Mouse (Mus musculus) brain, adult 10 weeks (tissue): ENCODE results near the gene Abhd18. TPM values are rescaled to one million over a fixed set of nuclear protein-coding genes. Genes with fewer than 3 reads are reported as not detected.

Source experiments
- polyA plus RNA-seq: library from polyadenylated mRNA; stranded (reverse); fragments of 350-450 nt; fragmentation: Illumina TruSeq; extraction: RNeasy Lipid Tissue Mini Kit (QIAGEN cat#74804); gene quantifications from one replicate; pipeline ENCODE4 v1.2.3, GENCODE M21; 2015; ENCODE audit warnings: low read depth, low replicate concordance

The Abhd18 gene
- polyA plus RNA-seq: 21.7 TPM

DNA sequence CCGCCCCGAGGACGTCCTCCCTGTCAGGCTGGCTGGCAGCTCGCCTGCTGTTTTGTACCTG, at the start of gene Abhd18:
Abhd18 (plus strand) TSS at position 14 of the 61 bp plus-strand sequence.

DNA sequence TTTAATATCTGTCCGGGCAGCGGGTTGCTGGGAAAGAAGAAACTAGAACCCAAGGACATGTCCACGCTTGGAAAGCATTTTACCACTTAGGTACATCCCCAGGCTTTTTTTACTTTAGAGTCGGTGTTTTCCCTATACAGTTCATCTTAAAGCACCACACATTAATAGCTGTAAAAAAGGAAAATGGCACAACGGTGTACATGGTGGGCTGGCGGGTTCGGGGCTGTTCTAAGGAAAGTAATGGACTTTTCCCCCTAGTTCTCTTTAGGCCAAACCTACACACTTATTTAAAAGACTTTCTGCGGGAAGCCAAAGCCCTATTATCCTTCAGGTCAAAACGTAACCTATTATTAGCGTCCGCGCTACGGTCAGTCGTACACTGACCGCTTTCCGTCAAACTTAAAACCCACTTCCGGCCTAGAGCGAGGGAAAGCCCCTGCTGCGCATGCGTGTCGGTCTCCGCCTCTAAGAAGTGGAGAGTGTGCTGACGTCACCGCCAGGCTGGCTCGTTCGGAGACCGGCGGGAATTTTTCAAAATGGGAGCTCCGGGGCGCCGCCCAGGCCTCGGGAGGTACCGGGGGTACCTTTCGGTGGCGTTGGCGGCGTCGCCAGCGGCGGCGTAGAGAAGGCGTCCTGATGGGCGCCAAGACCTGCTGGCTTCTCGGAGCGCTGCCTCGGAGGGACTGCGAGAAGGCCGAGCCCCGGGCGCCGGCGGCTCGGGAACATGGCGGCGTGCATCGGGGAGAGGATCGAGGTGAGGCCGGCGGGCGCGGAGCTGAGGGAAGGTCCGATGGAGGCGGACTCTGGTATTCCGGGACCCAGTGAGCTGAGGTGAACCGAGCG, 47.0 kb upstream of the Abhd18 start, which contains the start of gene Plk4:
Plk4 (plus strand) TSS at position 490 of the 843 bp plus-strand sequence.

DNA sequence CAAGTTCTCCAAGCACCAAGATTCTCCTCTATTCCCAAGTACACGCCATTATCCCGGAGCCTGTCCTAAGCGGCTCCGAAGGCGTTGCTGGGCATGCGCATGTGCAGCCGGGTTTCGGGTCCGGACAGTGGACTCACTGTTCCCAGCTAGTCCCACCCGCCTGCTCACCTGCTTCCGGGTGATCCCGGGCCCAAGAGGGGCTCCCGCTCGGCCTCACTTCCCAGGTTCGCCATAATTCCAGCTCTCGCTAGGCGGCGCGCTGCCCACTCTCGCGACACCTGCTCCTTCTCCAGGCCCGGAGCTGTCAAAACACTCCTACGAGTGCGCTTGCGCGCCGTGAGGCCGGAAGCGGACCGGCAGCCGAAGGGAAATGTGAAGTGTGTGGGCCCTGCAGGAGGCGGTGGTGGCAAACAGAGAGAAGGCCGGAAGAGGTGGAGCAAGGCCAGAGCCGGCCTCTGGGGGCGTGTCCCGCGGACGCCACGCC, 255 bp upstream of the Abhd18 start, which contains the start of gene Mfsd8:
Mfsd8 (minus strand) TSS at position 414 of the 484 bp plus-strand sequence.

DNA sequence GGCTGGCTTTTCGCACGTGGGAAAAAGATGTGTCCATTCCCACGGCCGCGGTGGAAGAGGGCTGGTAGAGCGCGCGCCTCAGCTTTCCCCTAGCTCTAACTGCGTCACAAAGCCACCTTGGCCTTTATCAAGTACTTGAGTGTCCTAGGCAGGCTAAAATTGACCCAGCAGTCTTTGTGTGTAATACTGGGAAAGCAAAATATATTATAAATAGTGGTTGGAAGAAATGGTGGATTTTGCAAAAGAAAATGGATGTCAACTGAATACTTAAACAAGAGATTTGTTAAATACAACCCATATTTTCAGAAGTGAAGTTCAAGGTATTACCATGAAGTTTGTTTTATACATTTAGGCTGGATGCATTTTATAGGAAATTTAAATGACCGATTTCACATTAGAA, 55.7 kb downstream of the Abhd18 start, which contains the start of gene 1700034I23Rik:
1700034I23Rik (minus strand) TSS at position 101 of the 400 bp plus-strand sequence.

DNA sequence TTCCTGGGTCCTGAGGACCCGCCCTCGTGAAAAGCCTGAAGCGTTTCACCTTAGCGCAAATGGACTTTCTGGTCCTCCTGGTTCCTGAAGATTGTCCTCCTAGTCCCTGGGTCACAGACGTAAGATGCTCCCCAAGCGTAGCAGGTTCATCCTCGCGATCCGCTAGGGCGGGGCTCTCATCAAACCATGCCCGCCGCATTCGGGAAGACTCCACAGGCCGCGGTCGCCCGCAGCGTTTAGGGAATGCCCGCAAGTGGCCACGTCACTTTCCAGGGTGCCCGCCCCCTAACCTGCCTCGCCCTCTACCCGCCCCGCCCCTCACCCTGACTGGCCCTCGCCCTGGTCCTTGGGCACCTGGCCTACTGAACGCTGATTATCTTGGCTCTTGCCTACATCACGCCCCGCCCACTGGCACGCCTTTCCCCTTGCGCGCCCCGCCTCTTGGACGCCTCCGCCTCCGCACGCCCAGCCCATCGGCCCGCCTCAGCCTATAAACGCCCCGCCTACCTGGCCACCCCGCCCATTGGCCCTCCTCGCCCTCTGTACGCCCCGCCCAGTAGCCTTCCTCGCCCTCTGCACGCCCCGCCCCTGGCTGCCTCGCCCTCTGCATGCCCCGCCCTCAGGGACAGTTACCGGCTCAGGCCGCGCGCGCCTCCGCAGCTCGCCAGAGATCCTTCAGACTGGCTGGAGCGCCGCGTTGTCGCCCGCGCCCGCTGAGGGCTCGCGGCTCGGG, 102.6 kb downstream of the Abhd18 start, which contains the start of gene Larp1b:
Larp1b (plus strand) TSS at position 659 of the 733 bp plus-strand sequence.

Other genes with a start within 250 kb of the Abhd18 start
- gene Slc25a31, start 138.1 kb upstream of the Abhd18 start, polyA plus RNA-seq: not detected
- gene Hspa4l, start 102.5 kb upstream of the Abhd18 start, polyA plus RNA-seq: 94.4 TPM
- gene Plk4, start 47.0 kb upstream of the Abhd18 start, polyA plus RNA-seq: 6.6 TPM
- gene Mfsd8, start 84 bp upstream of the Abhd18 start, polyA plus RNA-seq: 19.9 TPM
- gene 1700034I23Rik, start 55.6 kb downstream of the Abhd18 start, polyA plus RNA-seq: not detected
- 16.5 TPM for gene Larp1b, start 102.9 kb downstream of the Abhd18 start, polyA plus RNA-seq
- 54.9 TPM for gene Pgrmc2, start 236.1 kb downstream of the Abhd18 start, polyA plus RNA-seq